Mouse (Mus musculus) layer of hippocampus, adult 8-10 months (tissue): ENCODE data around the gene Tmcc1. TPM values are rescaled to one million over a fixed set of nuclear protein-coding genes. Genes with fewer than 3 reads are reported as not detected.
"Not testable (repeated sequence)": the region's sequence is repeated elsewhere in the genome, so short reads cannot be mapped to it uniquely, and the experiment has no call there.

Source experiments
- DNase-seq, 2 experiments: peaks; one replicate each; pipeline ENCODE4 v3.0.0; 2022; ENCODE audit warnings: low spot score in 2 of 2
- total RNA-seq, 4 experiments: library from RNA; stranded (reverse); gene quantifications; 2 replicates each; pipeline ENCODE4 v1.2.4; 2022

The Tmcc1 gene
- total RNA-seq, 4 experiments from 2014 or later = 80.2 to 90.1 (median 85.2) TPM

GRCm38 (mm10) chr6:116147386-116147785 is 45.9 kb downstream of the Tmcc1 start:
- no peak for DNase-seq

DNA sequence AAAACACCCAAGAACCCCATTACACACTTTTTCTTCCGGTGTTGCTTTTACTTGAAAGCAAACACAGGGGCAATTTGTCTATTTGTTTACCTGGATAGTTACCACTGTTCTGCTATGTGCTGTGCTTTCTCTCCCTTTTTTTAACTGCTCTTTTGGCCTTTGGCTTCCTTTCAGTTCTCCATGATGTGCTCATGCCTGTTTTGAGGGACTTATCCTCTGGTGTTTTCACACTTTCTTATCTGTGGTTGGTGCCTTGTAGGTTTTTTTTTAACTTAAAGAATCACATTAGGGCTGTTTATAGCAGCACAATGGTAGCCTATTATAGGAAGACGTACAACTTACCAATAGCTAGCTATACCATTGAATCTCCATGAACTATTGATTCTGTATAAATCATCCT is 51.6 kb downstream of the Tmcc1 start:
- DNase-seq = no peak

GRCm38 (mm10) chr6:116140782-116141181 is 52.5 kb downstream of the Tmcc1 start:
- no peak for DNase-seq

DNA sequence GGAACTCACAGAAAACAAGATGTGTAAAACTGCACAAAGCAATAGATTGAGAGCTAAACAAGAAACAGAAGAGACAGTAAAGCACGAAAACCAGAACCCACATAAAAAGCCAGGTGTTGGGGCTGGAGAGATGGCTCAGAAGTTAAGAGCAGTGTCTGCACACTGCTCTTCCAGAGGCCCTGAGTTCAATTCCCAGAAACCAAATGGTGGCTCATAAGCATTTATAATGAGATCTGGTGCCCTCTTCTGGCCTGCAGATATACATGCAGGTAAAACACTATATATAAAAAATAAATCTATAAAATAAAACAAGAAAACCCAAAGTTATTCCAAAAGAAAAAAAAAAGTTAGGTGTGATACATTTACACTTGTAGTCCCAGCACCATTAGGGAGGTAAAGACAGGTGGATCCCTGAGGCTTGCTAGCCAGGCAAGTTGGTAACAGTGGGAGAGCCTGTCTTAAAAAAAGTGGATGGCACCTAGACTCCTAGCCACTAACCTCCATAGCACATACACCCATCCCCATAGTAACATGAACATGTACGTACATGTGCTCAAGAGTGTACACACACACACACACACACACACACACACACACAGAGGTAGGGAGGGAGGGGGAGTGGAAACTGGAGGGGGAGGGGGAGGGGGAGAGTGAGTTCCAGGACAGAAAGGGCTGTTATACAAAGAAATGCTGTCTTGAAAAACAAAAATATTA is 54.0 kb downstream of the Tmcc1 start:
- no peak for DNase-seq

GRCm38 (mm10) chr6:116135971-116136632 is 57.2 kb downstream of the Tmcc1 start:
- peak in 1 of 2 experiments; percentile 29 for DNase-seq

DNA sequence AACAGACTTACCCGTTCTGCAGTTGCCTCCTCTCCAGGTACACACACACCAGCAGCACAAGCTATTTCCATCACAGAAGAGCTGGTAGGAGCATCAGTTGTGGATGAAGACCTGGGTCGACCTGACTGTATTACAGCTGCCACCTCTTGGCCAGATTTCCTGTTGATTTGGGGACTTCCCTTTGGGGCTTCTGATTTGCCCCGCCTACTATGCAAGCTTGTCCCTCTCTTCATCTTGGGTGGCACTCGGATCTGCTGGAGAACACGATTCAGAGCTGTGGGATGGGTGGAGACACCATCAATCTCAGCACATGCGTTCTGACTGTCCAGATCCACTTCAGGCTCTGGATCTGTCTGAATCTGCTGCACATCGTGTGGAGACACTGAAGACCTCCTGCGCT is 59.5 kb downstream of the Tmcc1 start:
- no peak for DNase-seq

- DNase-seq = no peak
These were observed 61.5 kb downstream of the Tmcc1 start for GRCm38 (mm10) chr6:116131771-116132170.

- no peak for DNase-seq
These were observed 64.6 kb downstream of the Tmcc1 start for GRCm38 (mm10) chr6:116128710-116129109.

GRCm38 (mm10) chr6:116127918-116128443 is 65.3 kb downstream of the Tmcc1 start:
- DNase-seq = no peak

GRCm38 (mm10) chr6:116126577-116126976 is 66.7 kb downstream of the Tmcc1 start:
- no peak for DNase-seq

GRCm38 (mm10) chr6:116122881-116123280 is 70.4 kb downstream of the Tmcc1 start:
- no peak for DNase-seq

DNA sequence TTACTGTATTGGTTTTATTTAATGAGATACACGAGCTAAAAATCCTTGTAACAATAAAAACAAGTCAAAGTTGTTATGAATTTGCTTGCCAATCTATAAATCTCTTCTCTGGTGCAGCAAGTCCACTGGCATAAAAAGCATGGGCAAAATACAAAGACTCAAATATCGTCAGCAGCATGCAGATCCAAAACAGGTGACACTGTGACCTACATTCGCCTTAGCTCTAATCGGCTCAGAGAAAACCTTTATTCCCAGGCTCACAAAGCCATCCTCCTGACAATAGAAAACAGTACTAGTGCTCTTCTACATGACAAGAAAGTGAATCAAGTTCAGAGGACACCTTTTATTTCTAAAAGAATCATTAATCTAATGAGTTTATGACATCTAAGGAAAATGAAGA is 73.6 kb downstream of the Tmcc1 start:
- no peak for DNase-seq

- not testable (repeated sequence) for DNase-seq
These were observed 76.7 kb downstream of the Tmcc1 start for GRCm38 (mm10) chr6:116116634-116117033.

- DNase-seq = no peak
These were observed 82.7 kb downstream of the Tmcc1 start for GRCm38 (mm10) chr6:116110588-116110987.

DNA sequence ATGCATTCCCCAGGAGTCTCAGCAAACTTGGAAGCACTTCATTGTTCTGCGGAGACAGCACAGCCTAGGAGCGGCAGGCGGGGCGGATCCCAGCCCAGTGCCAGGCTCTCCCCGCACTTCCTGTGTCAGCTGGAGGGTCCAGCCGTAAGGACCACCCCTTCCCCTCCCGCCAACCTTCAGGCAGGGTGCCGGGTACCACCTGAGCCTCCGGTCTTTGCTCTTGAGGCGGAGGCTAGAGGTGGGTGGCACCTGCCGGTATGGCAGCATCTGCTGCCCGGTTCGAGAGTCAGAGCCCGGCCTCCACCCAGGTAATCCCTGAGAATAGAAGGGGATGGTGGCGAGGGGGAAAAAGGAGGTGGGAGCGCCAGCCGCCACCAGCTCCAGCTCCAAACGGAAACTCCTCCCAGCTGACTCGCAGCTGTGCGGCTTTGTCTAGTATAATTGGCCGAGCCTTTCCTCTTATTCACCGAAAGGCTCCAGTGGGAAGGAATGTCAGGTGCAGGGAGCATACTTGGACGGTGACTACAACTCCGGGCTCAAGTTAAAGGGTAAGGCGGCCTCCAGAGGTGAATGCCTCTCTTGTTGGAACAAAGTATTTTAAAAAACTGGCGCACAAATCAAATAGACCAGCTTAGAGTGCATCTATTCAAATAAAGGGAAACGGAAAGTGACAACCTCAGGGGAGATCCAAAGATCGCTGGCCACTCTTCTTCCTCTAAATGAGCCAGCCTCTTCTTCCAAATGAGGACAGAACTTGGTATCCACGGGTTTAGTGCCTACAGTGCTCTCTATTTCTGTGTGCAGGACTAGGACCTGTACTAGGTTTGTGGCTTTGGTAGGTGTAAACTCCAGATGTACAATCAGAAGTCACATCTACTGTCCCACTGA is 85.6 kb downstream of the Tmcc1 start:
- DNase-seq = no peak

- no peak for DNase-seq
These were observed 86.3 kb downstream of the Tmcc1 start for GRCm38 (mm10) chr6:116106967-116107470.

GRCm38 (mm10) chr6:116097579-116097978 is 95.7 kb downstream of the Tmcc1 start:
- DNase-seq = no peak

GRCm38 (mm10) chr6:116089402-116089801 is 103.9 kb downstream of the Tmcc1 start:
- DNase-seq = no peak

- no peak for DNase-seq
These were observed 107.2 kb downstream of the Tmcc1 start for GRCm38 (mm10) chr6:116086036-116086435.

GRCm38 (mm10) chr6:116082239-116082638 is 111.0 kb downstream of the Tmcc1 start:
- no peak for DNase-seq

DNA sequence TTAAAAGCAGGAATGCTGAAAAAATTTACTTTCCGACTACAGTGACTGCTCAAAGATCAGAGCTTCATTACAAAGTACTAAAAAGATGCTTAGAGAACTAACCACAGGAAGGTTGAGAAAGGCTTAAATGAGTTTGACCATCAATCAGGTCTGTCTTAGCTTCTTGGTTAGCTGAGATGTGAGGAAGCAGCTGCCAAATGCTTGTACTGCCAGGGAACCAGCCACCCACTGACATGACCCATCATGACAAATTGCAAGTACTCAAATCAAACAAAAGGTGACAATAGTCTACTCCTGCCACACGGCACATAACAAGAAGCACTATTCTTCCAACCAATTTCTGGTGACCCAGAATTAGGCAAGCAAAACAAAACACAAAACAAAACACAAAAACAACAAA is 111.9 kb downstream of the Tmcc1 start:
- DNase-seq = no peak

- no peak for DNase-seq
These were observed 112.5 kb downstream of the Tmcc1 start for GRCm38 (mm10) chr6:116080756-116081155.
